Mouse (Mus musculus) small intestine, adult 10 weeks (tissue): ENCODE data around the gene Mrc2. TPM values are rescaled to one million over a fixed set of nuclear protein-coding genes. Genes with fewer than 3 reads are reported as not detected.

Experiments used
- polyA plus RNA-seq: library from polyadenylated mRNA; stranded (reverse); fragments of 350-450 nt; fragmentation: Illumina TruSeq; extraction: RNeasy Lipid Tissue Mini Kit (QIAGEN cat#74804); gene quantifications from one replicate; pipeline ENCODE4 v1.2.3, GENCODE M21; 2014; ENCODE audit warnings: low replicate concordance

The Mrc2 gene
- not detected for polyA plus RNA-seq

GRCm38 (mm10) chr11:105292124-105293071 lies at the start of gene Mrc2:
Gene Mrc2 (plus strand): TSS chr11:105292643.

Other genes starting within 250 kb of the Mrc2 start
- gene Efcab3, start 229.1 kb upstream of the Mrc2 start, polyA plus RNA-seq: not detected
- gene Mettl2, start 166.2 kb upstream of the Mrc2 start, polyA plus RNA-seq: 11.8 TPM
- gene Gm10842, start 145.8 kb upstream of the Mrc2 start, polyA plus RNA-seq: not detected
- gene Tlk2, start 113.8 kb upstream of the Mrc2 start, polyA plus RNA-seq: 74.8 TPM
- not detected for gene March10, start 164.1 kb downstream of the Mrc2 start, polyA plus RNA-seq